Mouse (Mus musculus): ENCODE measurements around the gene Znrf3.

GRCm38 (mm10) chr11:5296576-5297115, 148.0 kb downstream of the Znrf3 start:
- TF ChIP-seq CTCF (IDR thresholded peaks at IDR 0.05; ENCODE audit: control insufficient read depth, insufficient read depth, low read length) (no peak), POLR2A (IDR thresholded peaks at IDR 0.05; ENCODE audit: borderline replicate concordance, control insufficient read depth, low read depth, low read length) (no peak)

Measured in bone marrow, adult 2 months (tissue).